Mouse (Mus musculus) kidney, embryonic 16.5 days (tissue): ENCODE measurements around the gene Tmem160. TPM values are rescaled to one million over a fixed set of nuclear protein-coding genes. Genes with fewer than 3 reads are reported as not detected.
A peak's percentile ranks its signal among the peaks of the same experiment; 100 is the strongest.

ENCODE experiments used
- ATAC-seq: fragments of 200-750 bp; cut with Nextera tagmentation; 2 replicates; pipeline ENCODE4 v1.8.0; 2017; ENCODE audit warnings: moderate TSS enrichment; ENCODE audit not compliant: low FRiP score, low TSS enrichment
- H3K27ac ChIP-seq: fragments of 300-500 bp; sonication (generic); 2 replicates; pipeline ENCODE4 v1.5.1; 2014; ENCODE audit warnings: low read length
- H3K27me3 ChIP-seq: fragments of 300-500 bp; sonication (generic); 2 replicates; pipeline ENCODE4 v1.6.1; 2014; ENCODE audit warnings: low read length, control low read depth, mixed read lengths; ENCODE audit not compliant: insufficient read depth
- H3K36me3 ChIP-seq: fragments of 300-500 bp; sonication (generic); 2 replicates; pipeline ENCODE4 v1.6.1; 2014; ENCODE audit warnings: low read length, control low read depth, mixed read lengths; ENCODE audit not compliant: insufficient read depth
- H3K4me1 ChIP-seq: fragments of 300-500 bp; sonication (generic); 2 replicates; pipeline ENCODE4 v1.6.1; 2014; ENCODE audit warnings: low read length, control low read depth, mixed read lengths; ENCODE audit not compliant: insufficient read depth
- H3K4me2 ChIP-seq: fragments of 300-500 bp; sonication (generic); replicated peaks from 2 replicates; pipeline ENCODE4 v1.6.1; 2014; ENCODE audit warnings: low read depth, low read length
- H3K4me3 ChIP-seq: fragments of 300-500 bp; sonication (generic); 2 replicates; pipeline ENCODE4 v1.5.1; 2014; ENCODE audit warnings: mild to moderate bottlenecking, low read length
- H3K9ac ChIP-seq: fragments of 300-500 bp; sonication (generic); replicated peaks from 2 replicates; pipeline ENCODE4 v1.6.1; 2014; ENCODE audit warnings: low read length
- H3K9me3 ChIP-seq: fragments of 300-500 bp; sonication (generic); 2 replicates; pipeline ENCODE4 v1.6.1; 2016; ENCODE audit warnings: low read length, control low read depth
- WGBS: fragments of 180-500 bp; shearing (Covaris S2); extraction: QIAGEN DNeasy Blood & Tissue Kit; methylation state at CpG from one replicate; pipeline ENCODE4 v1.1.7; 2014; 5-methylcytosine and 5-hydroxymethylcytosine counted together
- polyA plus RNA-seq: library from polyadenylated mRNA; unstranded; fragments of >200 nt; fragmentation: Nextera tagmentation; extraction: Ambion mirVana; gene quantifications from 2 replicates; pipeline ENCODE4 v1.2.1, GENCODE M21; 2015

Tmem160 gene
- polyA plus RNA-seq, 1 experiment from 2014 or later: 50.7 TPM

DNA sequence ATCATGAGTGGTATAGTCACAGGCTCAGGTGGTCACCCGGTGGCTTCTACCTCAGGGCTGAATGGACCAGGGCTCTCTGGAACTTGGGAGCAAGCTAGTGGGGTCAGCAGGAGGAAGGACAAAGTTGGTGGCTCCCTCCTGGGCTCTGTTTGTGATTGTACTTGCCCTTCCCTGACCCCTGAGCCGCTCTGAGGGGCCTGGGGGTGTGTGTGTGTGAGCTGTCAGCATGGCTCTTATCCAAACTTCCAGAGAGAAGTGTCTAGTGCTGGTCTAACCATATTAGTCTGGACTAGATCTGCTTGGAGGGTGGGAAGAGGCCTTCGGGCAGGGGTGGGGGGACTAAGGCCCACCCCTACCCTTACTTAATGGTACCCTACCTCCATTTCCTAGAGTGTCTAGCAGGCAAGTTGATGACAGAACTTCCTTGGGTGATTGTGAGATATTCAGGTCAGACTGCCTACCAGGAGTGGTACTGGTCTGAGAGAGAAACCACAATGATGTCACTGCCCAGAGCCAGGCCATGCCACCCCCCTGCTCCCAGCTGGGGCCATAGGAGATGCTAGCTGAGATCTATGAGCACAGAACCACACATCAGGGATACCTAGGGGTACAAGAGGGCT is 19.1 kb upstream of the Tmem160 start:
- 70% methylated on average over 3 of the region's 3 CpGs for WGBS
- no peaks in the 10 kb centered on the region for H3K4me1 ChIP-seq
- H3K9ac ChIP-seq: no peak overlapping the region
- H3K27me3 ChIP-seq: no peaks in the 10 kb centered on the region
- no peak overlapping the region for H3K4me2 ChIP-seq
- no peak overlapping the region for H3K4me3 ChIP-seq
- ATAC-seq: no peak
- no peaks in the 10 kb centered on the region for H3K9me3 ChIP-seq
- H3K36me3 ChIP-seq: peaks cover 74% of the 10 kb centered on the region
- H3K27ac ChIP-seq: no peak overlapping the region

GRCm38 (mm10) chr7:16435088-16435487 is 17.5 kb upstream of the Tmem160 start:
- Histone ChIP-seq H3K9me3 (no peaks in the 10 kb centered on the region), H3K27me3 (no peaks in the 10 kb centered on the region), H3K4me1 (no peaks in the 10 kb centered on the region), H3K36me3 (peaks cover 58% of the 10 kb centered on the region), H3K27ac (no peak overlapping the region), H3K4me2 (no peak overlapping the region), H3K9ac (no peak overlapping the region), H3K4me3 (no peak overlapping the region)
- WGBS: 80% methylated on average over 9 of the region's 9 CpGs
- ATAC-seq: no peak

DNA sequence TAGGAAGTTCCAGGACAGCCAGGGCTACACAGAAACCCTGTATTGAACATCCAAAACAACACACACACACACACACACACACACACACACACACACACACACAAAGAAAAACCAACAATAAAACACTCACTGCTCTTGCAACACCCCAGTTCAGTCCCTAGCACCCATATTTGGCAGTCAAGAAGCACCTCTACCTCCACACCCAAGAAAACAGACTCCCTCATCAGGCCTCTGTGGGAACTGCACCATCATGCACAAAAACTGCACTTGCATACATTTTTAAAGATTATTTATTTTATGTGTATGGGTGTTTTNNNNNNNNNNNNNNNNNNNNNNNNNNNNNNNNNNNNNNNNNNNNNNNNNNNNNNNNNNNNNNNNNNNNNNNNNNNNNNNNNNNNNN is 11.3 kb upstream of the Tmem160 start:
- H3K4me2 ChIP-seq: no peak overlapping the region
- no peaks in the 10 kb centered on the region for H3K27me3 ChIP-seq
- H3K4me3 ChIP-seq: no peak overlapping the region
- no peak for ATAC-seq
- H3K9me3 ChIP-seq: no peaks in the 10 kb centered on the region
- no peak overlapping the region for H3K9ac ChIP-seq
- no peaks in the 10 kb centered on the region for H3K4me1 ChIP-seq
- H3K36me3 ChIP-seq: peaks cover 3% of the 10 kb centered on the region; the same call in 1 of the 2 replicates
- no peak overlapping the region for H3K27ac ChIP-seq

DNA sequence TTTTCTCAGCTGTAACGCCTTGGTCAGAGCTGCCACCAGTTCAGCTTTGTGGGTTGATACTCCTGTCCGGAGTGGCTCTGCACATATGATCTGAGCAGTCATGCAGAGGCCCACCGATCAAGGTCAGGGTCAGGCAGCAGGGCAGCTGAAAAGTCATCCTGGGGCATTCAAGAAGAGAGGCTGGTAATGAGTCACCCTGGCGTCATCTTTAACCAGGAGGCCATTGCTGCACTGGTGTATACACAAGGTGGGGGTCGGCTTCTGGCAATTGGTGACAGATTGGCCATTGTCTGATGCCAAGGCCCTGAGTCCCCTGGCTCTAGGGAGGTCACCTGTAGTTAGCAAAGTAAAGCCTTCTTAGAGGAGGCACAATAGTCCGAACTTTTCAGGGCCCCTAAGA is 923 bp upstream of the Tmem160 start:
- Histone ChIP-seq H3K9me3 (no peaks in the 10 kb centered on the region), H3K4me3 (no peak overlapping the region), H3K36me3 (peaks cover 12% of the 10 kb centered on the region; the same call in 1 of the 2 replicates), H3K9ac (no peak overlapping the region), H3K27ac (no peak overlapping the region), H3K4me2 (no peak overlapping the region), H3K4me1 (peaks cover 6% of the 10 kb centered on the region), H3K27me3 (no peaks in the 10 kb centered on the region)
- no peak for ATAC-seq
- WGBS: 82% methylated on average over 6 of the region's 6 CpGs

DNA sequence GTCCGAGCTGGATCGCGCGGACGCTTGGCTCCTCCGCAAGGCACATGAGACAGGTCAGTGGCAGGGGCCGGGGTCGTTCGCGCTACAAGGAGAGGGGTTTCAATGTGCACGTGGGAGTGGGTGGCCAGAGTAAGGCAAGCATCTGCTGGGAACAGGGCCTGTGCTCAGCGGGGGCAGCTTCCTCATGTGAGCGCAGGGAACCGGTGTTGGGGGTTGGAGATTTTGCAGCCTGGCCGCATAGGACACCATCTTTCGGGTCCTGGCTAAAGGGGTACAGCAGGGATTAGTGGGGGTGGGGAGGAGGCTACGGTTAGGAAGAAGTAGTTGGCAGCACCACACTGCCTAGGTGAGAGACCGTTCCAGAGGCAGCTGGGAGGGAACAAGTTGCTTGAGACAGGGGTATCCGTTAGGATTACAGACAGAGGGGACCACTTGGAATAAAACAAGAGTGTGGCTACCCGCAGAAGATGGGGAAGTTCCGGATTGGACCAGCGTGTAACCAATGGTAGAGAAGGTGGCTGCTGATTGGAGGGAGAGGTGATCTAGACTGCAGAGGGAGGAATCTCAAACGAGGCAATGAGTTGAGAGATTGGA is 636 bp downstream of the Tmem160 start:
- peak overlapping the region; percentile 76 for H3K9ac ChIP-seq
- no peaks in the 10 kb centered on the region for H3K27me3 ChIP-seq
- WGBS: under 1% methylated on average over 23 of the region's 23 CpGs
- peak overlapping the region; percentile 88 for H3K4me3 ChIP-seq
- ATAC-seq: peak; percentile 60
- no peaks in the 10 kb centered on the region for H3K9me3 ChIP-seq
- H3K36me3 ChIP-seq: peaks cover 12% of the 10 kb centered on the region; the same call in 1 of the 2 replicates
- no peak overlapping the region; the same call in 1 of the 2 replicates for H3K27ac ChIP-seq
- peak overlapping the region; percentile 90 for H3K4me2 ChIP-seq
- peaks cover 6% of the 10 kb centered on the region for H3K4me1 ChIP-seq

DNA sequence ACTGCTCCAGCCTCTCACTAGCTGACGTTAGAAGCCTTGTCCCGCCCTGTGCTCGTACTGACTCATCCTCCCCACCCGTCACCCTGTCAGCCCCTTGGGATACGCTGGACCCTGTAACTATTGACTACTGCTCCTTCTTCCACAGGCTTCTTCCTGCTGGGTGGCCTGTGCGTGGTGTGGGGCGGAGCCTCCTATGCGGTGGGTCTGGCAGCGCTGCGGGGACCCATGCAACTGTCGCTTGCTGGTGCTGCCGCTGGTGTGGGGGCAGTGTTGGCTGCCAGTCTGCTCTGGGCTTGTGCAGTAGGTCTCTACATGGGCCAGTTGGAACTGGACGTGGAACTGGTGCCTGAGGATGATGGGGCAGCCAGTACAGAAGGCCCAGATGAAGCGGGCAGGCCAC is 2.4 kb downstream of the Tmem160 start:
- ATAC-seq: no peak

DNA sequence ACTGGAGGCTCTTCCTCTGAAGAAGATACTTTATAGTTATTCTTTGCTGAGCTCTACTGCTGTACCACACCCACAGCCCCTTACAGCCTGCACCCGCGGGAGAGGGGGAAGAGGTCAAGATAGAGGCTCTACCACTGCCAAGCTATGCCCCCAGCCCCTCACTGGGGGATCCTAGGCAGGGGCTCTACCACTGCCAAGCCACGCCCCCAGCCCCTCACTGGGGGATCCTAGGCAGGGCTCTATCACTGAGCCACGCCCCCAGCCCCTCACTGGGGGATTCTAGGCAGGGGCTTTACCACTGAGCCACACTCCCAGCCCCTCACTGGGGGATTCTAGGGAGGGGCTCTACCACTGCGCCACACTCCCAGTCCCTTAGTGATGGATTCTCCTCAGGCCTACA is 3.7 kb downstream of the Tmem160 start:
- Histone ChIP-seq H3K4me1 (peaks cover 6% of the 10 kb centered on the region), H3K4me3 (no peak overlapping the region), H3K9me3 (no peaks in the 10 kb centered on the region), H3K27ac (no peak overlapping the region), H3K36me3 (peaks cover 12% of the 10 kb centered on the region; the same call in 1 of the 2 replicates), H3K27me3 (peaks cover 4% of the 10 kb centered on the region; the same call in 1 of the 2 replicates), H3K9ac (no peak overlapping the region), H3K4me2 (no peak overlapping the region)
- no peak for ATAC-seq
- WGBS: 90% methylated on average over 5 of the region's 5 CpGs

More for the DNA sequence above, 2.4 kb downstream of the Tmem160 start:
- H3K9me3 ChIP-seq: no peaks in the 10 kb centered on the region
- no peak overlapping the region for H3K9ac ChIP-seq
- no peak overlapping the region for H3K4me2 ChIP-seq
- no peak overlapping the region for H3K4me3 ChIP-seq
- peaks cover 6% of the 10 kb centered on the region for H3K4me1 ChIP-seq
- no peak overlapping the region for H3K27ac ChIP-seq
- H3K36me3 ChIP-seq: peaks cover 12% of the 10 kb centered on the region; the same call in 1 of the 2 replicates
- whole genome bisulfite sequencing: 95% methylated on average over 14 of the region's 14 CpGs
- no peaks in the 10 kb centered on the region for H3K27me3 ChIP-seq

DNA sequence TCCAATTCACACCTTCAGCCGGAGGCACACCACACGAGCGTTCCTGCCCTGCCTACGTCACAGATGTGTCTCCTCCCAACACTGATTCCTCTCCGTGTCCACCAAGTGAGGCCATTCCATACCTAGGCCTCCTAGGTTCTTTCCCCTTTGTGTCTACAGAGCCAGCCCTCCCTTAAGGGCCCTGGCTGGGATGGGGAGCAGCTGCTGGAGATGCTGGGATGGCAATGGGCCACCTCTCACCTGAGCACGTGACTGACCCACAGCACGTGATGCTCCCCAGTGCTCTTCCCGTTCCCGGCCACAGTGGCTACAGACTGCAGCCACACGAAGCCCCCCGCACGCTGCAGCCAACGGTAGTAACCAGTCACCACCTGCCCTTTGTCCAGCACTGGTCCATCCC is 8.0 kb downstream of the Tmem160 start:
- Histone ChIP-seq H3K27ac (no peak overlapping the region), H3K4me1 (no peaks in the 10 kb centered on the region), H3K9ac (no peak overlapping the region), H3K4me3 (no peak overlapping the region), H3K27me3 (peaks cover 4% of the 10 kb centered on the region; the same call in 1 of the 2 replicates), H3K9me3 (no peaks in the 10 kb centered on the region), H3K4me2 (no peak overlapping the region), H3K36me3 (peaks cover 7% of the 10 kb centered on the region; the same call in 1 of the 2 replicates)
- no peak for ATAC-seq
- 38% methylated on average over 13 of the region's 13 CpGs for WGBS

GRCm38 (mm10) chr7:16461151-16461550 is 8.6 kb downstream of the Tmem160 start:
- ATAC-seq: no peak
- H3K4me2 ChIP-seq: no peak overlapping the region
- no peak overlapping the region for H3K4me3 ChIP-seq
- no peaks in the 10 kb centered on the region for H3K4me1 ChIP-seq
- no peak overlapping the region for H3K27ac ChIP-seq
- H3K27me3 ChIP-seq: peaks cover 4% of the 10 kb centered on the region; the same call in 1 of the 2 replicates
- peaks cover 4% of the 10 kb centered on the region; the same call in 1 of the 2 replicates for H3K36me3 ChIP-seq
- H3K9ac ChIP-seq: no peak overlapping the region
- no peaks in the 10 kb centered on the region for H3K9me3 ChIP-seq
- 49% methylated on average over 6 of the region's 6 CpGs for WGBS

DNA sequence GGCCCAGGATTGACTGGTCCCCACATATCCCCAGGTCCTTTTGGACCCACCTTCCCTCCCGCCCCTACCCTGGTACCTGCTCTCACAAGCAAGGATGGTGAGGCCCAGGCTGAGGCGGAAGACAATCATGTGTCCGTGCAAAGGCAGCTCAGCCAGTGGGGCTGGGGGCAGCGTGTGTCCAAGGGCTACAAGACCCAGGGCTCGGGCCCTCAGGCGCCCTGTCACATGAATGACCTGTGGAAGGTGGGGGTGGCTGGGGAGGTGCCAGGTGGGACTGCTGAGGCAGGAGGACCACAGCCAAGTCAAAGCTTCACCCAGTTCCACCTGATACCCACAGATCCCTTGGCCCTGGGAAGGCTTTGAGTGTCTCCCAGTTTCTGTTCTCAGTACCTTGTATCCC is 9.1 kb downstream of the Tmem160 start:
- no peak overlapping the region for H3K4me3 ChIP-seq
- WGBS: 87% methylated on average over 6 of the region's 6 CpGs
- H3K9ac ChIP-seq: no peak overlapping the region
- peaks cover 4% of the 10 kb centered on the region; the same call in 1 of the 2 replicates for H3K27me3 ChIP-seq
- no peak for ATAC-seq
- no peaks in the 10 kb centered on the region for H3K4me1 ChIP-seq
- H3K4me2 ChIP-seq: no peak overlapping the region
- H3K9me3 ChIP-seq: no peaks in the 10 kb centered on the region
- no peak overlapping the region for H3K27ac ChIP-seq
- no peaks in the 10 kb centered on the region; the same call in 1 of the 2 replicates for H3K36me3 ChIP-seq
